Mouse (Mus musculus): ENCODE measurements at regions not wholly inside any gene's neighbourhood (a gene's known extent, or its start where the extent isn't known, plus 50 kb on each side); places are given as distances from the start of the nearest gene placed in this dataset.

DNA sequence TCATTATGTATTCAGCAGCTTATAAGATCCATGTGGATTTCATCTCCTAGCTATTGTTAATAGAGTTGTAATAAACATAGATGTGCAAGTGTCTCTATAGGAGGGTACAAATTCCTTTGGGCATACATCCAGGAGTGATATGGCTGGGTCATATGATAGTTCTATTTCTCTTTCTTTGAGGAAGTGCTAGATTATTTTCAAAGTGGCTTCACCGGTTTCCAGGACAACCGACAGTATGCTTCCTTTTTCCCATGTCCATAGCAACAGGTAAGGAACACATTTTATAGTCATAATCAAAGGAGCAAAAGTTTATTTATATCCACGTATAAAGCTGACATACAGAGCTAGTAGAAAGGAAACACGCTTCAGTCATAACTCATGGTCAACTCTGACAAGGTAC lies 710.2 kb upstream of the Tenm4 start:
- Histone ChIP-seq H3K4me3 (ENCODE audit: low read depth, low read length) (no peak overlapping the region), H3K4me2 (ENCODE audit: low read depth, low read length) (no peak overlapping the region), H3K9me3 (ENCODE audit: control insufficient read depth, low read length) (no peaks in the 10 kb centered on the region), H3K9ac (ENCODE audit: low read depth, low read length) (no peak overlapping the region), H3K4me1 (ENCODE audit: control insufficient read depth, insufficient read depth, low read length) (no peaks in the 10 kb centered on the region), H3K36me3 (ENCODE audit: control insufficient read depth, insufficient read depth, low read length) (no peaks in the 10 kb centered on the region), H3K27ac (replicated peaks; ENCODE audit: low read depth, low read length) (no peak overlapping the region), H3K27me3 (replicated peaks; ENCODE audit: control insufficient read depth, insufficient read depth, low read length) (no peaks in the 10 kb centered on the region)
- 78% methylated on average over 4 of the region's 4 CpGs for WGBS
- ATAC-seq (ENCODE audit: low read depth) (no peak), DNase-seq (ENCODE audit: low spot score) (no peak)

DNA sequence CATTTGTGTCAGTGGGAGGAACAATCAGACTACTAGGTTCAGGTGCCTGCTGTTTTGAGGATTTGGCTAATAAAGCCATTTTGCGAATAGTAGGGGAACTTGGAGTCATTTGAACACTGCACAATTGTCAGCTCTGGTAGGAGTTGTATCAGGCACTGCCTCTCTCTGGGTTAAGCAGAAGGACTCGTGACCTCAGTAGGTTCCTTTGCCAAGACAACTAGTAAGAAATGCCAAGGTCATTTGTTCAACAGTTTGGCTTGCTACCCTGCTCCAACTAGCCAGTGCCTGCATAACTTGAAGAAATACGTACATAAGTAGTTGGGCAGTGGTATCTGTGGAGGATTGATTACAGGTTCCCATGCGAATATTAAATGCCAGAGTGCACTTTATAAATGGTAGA lies 705.5 kb upstream of the Tenm4 start:
- H3K27ac ChIP-seq (replicated peaks; ENCODE audit: low read depth, low read length): no peak overlapping the region
- no peak overlapping the region for H3K4me2 ChIP-seq (ENCODE audit: low read depth, low read length)
- DNase-seq (ENCODE audit: low spot score) (no peak), ATAC-seq (ENCODE audit: low read depth) (no peak)
- no peaks in the 10 kb centered on the region for H3K4me1 ChIP-seq (ENCODE audit: control insufficient read depth, insufficient read depth, low read length)
- no peaks in the 10 kb centered on the region for H3K9me3 ChIP-seq (ENCODE audit: control insufficient read depth, low read length)
- no peak overlapping the region for H3K4me3 ChIP-seq (ENCODE audit: low read depth, low read length)
- H3K36me3 ChIP-seq (ENCODE audit: control insufficient read depth, insufficient read depth, low read length): no peaks in the 10 kb centered on the region
- no peak overlapping the region for H3K9ac ChIP-seq (ENCODE audit: low read depth, low read length)
- no peaks in the 10 kb centered on the region for H3K27me3 ChIP-seq (replicated peaks; ENCODE audit: control insufficient read depth, insufficient read depth, low read length)
- WGBS: 82% methylated on average over 4 of the region's 4 CpGs

DNA sequence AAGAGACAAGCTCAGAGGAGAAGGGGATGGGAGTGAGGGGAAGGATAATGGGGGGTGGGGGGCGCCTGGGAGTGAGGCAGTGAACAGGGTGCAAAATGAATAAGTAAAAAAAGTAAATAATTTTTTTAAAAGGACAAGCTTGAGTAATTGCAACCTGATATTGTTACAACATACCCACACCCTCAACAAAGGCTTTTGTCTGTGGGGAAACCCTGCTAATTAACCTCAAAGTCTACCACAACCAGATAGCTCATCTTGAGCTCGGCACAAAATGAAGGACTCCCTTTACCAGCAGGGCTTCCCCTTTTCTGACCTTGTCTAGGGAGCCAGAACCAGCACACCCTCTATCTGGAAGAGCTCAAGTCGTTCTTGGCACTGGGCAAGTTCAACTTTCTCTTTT lies 704.0 kb upstream of the Tenm4 start:
- DNase-seq (ENCODE audit: low spot score) (no peak), ATAC-seq (ENCODE audit: low read depth) (no peak)
- Histone ChIP-seq H3K27ac (replicated peaks; ENCODE audit: low read depth, low read length) (no peak overlapping the region), H3K36me3 (ENCODE audit: control insufficient read depth, insufficient read depth, low read length) (no peaks in the 10 kb centered on the region), H3K9ac (ENCODE audit: low read depth, low read length) (no peak overlapping the region), H3K4me2 (ENCODE audit: low read depth, low read length) (no peak overlapping the region), H3K27me3 (replicated peaks; ENCODE audit: control insufficient read depth, insufficient read depth, low read length) (no peaks in the 10 kb centered on the region), H3K4me3 (ENCODE audit: low read depth, low read length) (no peak overlapping the region), H3K9me3 (ENCODE audit: control insufficient read depth, low read length) (no peaks in the 10 kb centered on the region), H3K4me1 (ENCODE audit: control insufficient read depth, insufficient read depth, low read length) (no peaks in the 10 kb centered on the region)
- 35% methylated on average over 3 of the region's 3 CpGs for WGBS

DNA sequence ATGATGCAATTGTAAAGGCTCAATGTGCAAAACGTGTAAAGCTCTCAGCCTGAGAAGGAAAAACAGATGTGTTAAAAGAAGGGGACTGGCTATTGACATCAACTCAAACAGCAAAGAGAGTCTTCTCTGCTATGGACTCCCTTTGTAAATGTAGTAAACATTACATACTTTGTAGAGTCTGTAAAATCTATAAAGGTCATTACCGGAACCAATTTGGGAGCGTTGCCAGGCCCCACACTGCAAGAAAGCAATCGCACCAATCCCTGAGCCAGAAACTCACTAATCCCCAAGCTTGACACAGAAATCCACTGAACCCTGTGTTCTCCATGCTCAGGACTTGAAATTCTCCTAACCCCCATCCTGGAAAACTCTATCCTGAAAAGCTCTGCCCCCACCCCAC lies 697.2 kb upstream of the Tenm4 start:
- Histone ChIP-seq H3K4me1 (ENCODE audit: control insufficient read depth, insufficient read depth, low read length) (0 out of 2 replicates have a peak, but pooled peaks cover 5% of the 10 kb centered on the region), H3K36me3 (ENCODE audit: control insufficient read depth, insufficient read depth, low read length) (no peaks in the 10 kb centered on the region), H3K9ac (ENCODE audit: low read depth, low read length) (no peak overlapping the region), H3K27ac (replicated peaks; ENCODE audit: low read depth, low read length) (no peak overlapping the region), H3K9me3 (ENCODE audit: control insufficient read depth, low read length) (no peaks in the 10 kb centered on the region), H3K4me3 (ENCODE audit: low read depth, low read length) (no peak overlapping the region), H3K4me2 (ENCODE audit: low read depth, low read length) (no peak overlapping the region), H3K27me3 (replicated peaks; ENCODE audit: control insufficient read depth, insufficient read depth, low read length) (no peaks in the 10 kb centered on the region)
- peak; percentile 44; the same call in 1 of the 2 replicates for ATAC-seq (ENCODE audit: low read depth)
- DNase-seq (ENCODE audit: low spot score): peak; percentile 61
- WGBS: 54% methylated on average over 4 of the region's 4 CpGs

- no peak for DNase-seq (ENCODE audit: low spot score)
- Histone ChIP-seq H3K9me3 (ENCODE audit: control insufficient read depth, low read length) (no peaks in the 10 kb centered on the region), H3K4me1 (ENCODE audit: control insufficient read depth, insufficient read depth, low read length) (no peaks in the 10 kb centered on the region), H3K4me2 (ENCODE audit: low read depth, low read length) (no peak overlapping the region), H3K27me3 (replicated peaks; ENCODE audit: control insufficient read depth, insufficient read depth, low read length) (no peaks in the 10 kb centered on the region), H3K9ac (ENCODE audit: low read depth, low read length) (no peak overlapping the region), H3K4me3 (ENCODE audit: low read depth, low read length) (no peak overlapping the region), H3K27ac (replicated peaks; ENCODE audit: low read depth, low read length) (no peak overlapping the region), H3K36me3 (ENCODE audit: control insufficient read depth, insufficient read depth, low read length) (no peaks in the 10 kb centered on the region)
- ATAC-seq (ENCODE audit: low read depth): no peak
- 51% methylated on average over 5 of the region's 5 CpGs for WGBS
Measured at GRCm38 (mm10) chr7:95480121-95480726, 690.8 kb upstream of the Tenm4 start.

DNA sequence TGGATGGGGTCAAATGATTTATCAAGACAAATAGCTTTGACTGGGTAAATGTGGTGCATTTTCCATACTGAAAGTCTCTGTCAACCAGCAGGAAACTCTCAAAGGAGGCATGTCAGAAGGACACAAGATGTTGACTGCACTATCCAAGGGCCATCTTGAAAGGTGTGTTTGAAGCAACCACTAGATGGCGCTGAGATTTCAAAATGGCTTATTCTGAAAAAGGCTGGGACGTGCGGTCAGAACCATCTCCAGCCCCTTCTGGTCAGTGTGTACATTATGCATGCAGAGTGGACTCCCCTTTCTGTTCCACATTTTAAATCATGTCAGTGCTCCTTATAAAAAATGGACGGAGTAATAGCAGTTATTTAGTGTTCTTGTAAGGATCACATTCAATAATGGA lies 681.4 kb upstream of the Tenm4 start:
- no peaks in the 10 kb centered on the region for H3K4me1 ChIP-seq (ENCODE audit: control insufficient read depth, insufficient read depth, low read length)
- H3K4me3 ChIP-seq (ENCODE audit: low read depth, low read length): no peak overlapping the region
- H3K27ac ChIP-seq (replicated peaks; ENCODE audit: low read depth, low read length): no peak overlapping the region
- DNase-seq (ENCODE audit: low spot score) (peak; percentile 68), ATAC-seq (ENCODE audit: low read depth) (0 out of 2 replicates have a peak, but pooled peaks have one; percentile 37)
- 12% methylated on average over 4 of the region's 4 CpGs for WGBS
- H3K27me3 ChIP-seq (replicated peaks; ENCODE audit: control insufficient read depth, insufficient read depth, low read length): no peaks in the 10 kb centered on the region
- H3K4me2 ChIP-seq (ENCODE audit: low read depth, low read length): no peak overlapping the region
- no peaks in the 10 kb centered on the region for H3K9me3 ChIP-seq (ENCODE audit: control insufficient read depth, low read length)
- H3K36me3 ChIP-seq (ENCODE audit: control insufficient read depth, insufficient read depth, low read length): no peaks in the 10 kb centered on the region
- no peak overlapping the region for H3K9ac ChIP-seq (ENCODE audit: low read depth, low read length)

GRCm38 (mm10) chr7:95494793-95495192 lies 676.3 kb upstream of the Tenm4 start:
- no peak for DNase-seq (ENCODE audit: low spot score)

DNA sequence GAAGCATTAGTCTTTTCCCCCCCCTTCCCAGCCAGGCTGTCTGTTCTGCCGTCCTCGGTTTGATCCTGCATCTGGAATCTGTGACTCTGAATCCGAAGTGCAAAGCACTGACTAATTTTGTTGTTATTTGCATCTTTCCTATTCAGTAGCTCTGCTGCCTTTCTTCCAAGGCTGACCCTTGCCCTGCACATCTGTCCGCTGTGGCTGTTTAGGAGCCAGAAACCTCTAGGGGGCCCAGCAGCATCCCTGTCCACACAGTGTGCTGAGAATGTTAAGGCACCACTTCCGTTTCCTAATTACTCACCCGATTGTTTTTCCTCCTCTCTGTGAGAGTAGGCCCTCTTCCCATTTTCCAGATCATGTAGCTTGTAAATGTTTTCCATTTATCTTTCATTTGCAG lies 668.1 kb upstream of the Tenm4 start:
- no peak overlapping the region for H3K9ac ChIP-seq (ENCODE audit: low read depth, low read length)
- H3K9me3 ChIP-seq (ENCODE audit: control insufficient read depth, low read length): no peaks in the 10 kb centered on the region
- ATAC-seq (ENCODE audit: low read depth) (no peak), DNase-seq (ENCODE audit: low spot score) (peak; percentile 11)
- H3K4me3 ChIP-seq (ENCODE audit: low read depth, low read length): no peak overlapping the region
- no peaks in the 10 kb centered on the region for H3K4me1 ChIP-seq (ENCODE audit: control insufficient read depth, insufficient read depth, low read length)
- H3K4me2 ChIP-seq (ENCODE audit: low read depth, low read length): no peak overlapping the region
- H3K27me3 ChIP-seq (replicated peaks; ENCODE audit: control insufficient read depth, insufficient read depth, low read length): no peaks in the 10 kb centered on the region
- 14% methylated on average over 6 of the region's 6 CpGs for WGBS
- H3K27ac ChIP-seq (replicated peaks; ENCODE audit: low read depth, low read length): no peak overlapping the region
- no peaks in the 10 kb centered on the region for H3K36me3 ChIP-seq (ENCODE audit: control insufficient read depth, insufficient read depth, low read length)

More at GRCm38 (mm10) chr7:95494793-95495192, 676.3 kb upstream of the Tenm4 start:
- no peaks in the 10 kb centered on the region for H3K9me3 ChIP-seq (ENCODE audit: control insufficient read depth, low read length)
- H3K4me3 ChIP-seq (ENCODE audit: low read depth, low read length): no peak overlapping the region
- no peak overlapping the region for H3K4me2 ChIP-seq (ENCODE audit: low read depth, low read length)
- H3K9ac ChIP-seq (ENCODE audit: low read depth, low read length): no peak overlapping the region
- no peak overlapping the region for H3K27ac ChIP-seq (replicated peaks; ENCODE audit: low read depth, low read length)
- no peak for ATAC-seq (ENCODE audit: low read depth)
- no peaks in the 10 kb centered on the region for H3K4me1 ChIP-seq (ENCODE audit: control insufficient read depth, insufficient read depth, low read length)
- WGBS: 67% methylated on average over 1 of the region's 1 CpGs
- no peaks in the 10 kb centered on the region for H3K27me3 ChIP-seq (replicated peaks; ENCODE audit: control insufficient read depth, insufficient read depth, low read length)
- no peaks in the 10 kb centered on the region for H3K36me3 ChIP-seq (ENCODE audit: control insufficient read depth, insufficient read depth, low read length)

- WGBS: 83% methylated on average over 3 of the region's 3 CpGs
- H3K4me1 ChIP-seq (ENCODE audit: control insufficient read depth, insufficient read depth, low read length): no peaks in the 10 kb centered on the region
- ATAC-seq (ENCODE audit: low read depth) (no peak), DNase-seq (ENCODE audit: low spot score) (no peak)
- no peak overlapping the region for H3K4me3 ChIP-seq (ENCODE audit: low read depth, low read length)
- H3K27me3 ChIP-seq (replicated peaks; ENCODE audit: control insufficient read depth, insufficient read depth, low read length): no peaks in the 10 kb centered on the region
- no peak overlapping the region for H3K27ac ChIP-seq (replicated peaks; ENCODE audit: low read depth, low read length)
- no peaks in the 10 kb centered on the region for H3K36me3 ChIP-seq (ENCODE audit: control insufficient read depth, insufficient read depth, low read length)
- H3K4me2 ChIP-seq (ENCODE audit: low read depth, low read length): no peak overlapping the region
- no peaks in the 10 kb centered on the region for H3K9me3 ChIP-seq (ENCODE audit: control insufficient read depth, low read length)
- no peak overlapping the region for H3K9ac ChIP-seq (ENCODE audit: low read depth, low read length)
Measured at GRCm38 (mm10) chr7:95547256-95547655, 623.8 kb upstream of the Tenm4 start.
